Mouse (Mus musculus): ENCODE measurements around the gene Drp2.

The Drp2 gene

GRCm38 (mm10) chrX:134403863-134404583, at the start of gene Drp2:
Gene Drp2 (plus strand): TSS chrX:134404551.
- DNase-seq (ENCODE audit: low spot score), result peak; percentile 11

GRCm38 (mm10) chrX:134359336-134359735, 45.0 kb upstream of the Drp2 start:
- DNase-seq (ENCODE audit: low spot score), result no peak

- DNase-seq (ENCODE audit: low spot score), result no peak
These were observed 42.2 kb upstream of the Drp2 start for GRCm38 (mm10) chrX:134362156-134362555.

GRCm38 (mm10) chrX:134365421-134365820, 38.9 kb upstream of the Drp2 start:
- DNase-seq (ENCODE audit: low spot score), result no peak

- DNase-seq (ENCODE audit: low spot score), result no peak
These were observed 37.8 kb upstream of the Drp2 start for GRCm38 (mm10) chrX:134366547-134366946.

GRCm38 (mm10) chrX:134371279-134371678, 33.1 kb upstream of the Drp2 start:
- DNase-seq (ENCODE audit: low spot score), result no peak

GRCm38 (mm10) chrX:134374190-134374589, 30.2 kb upstream of the Drp2 start:
- no peak for DNase-seq (ENCODE audit: low spot score)

GRCm38 (mm10) chrX:134384896-134385295, 19.5 kb upstream of the Drp2 start:
- no peak for DNase-seq (ENCODE audit: low spot score)

GRCm38 (mm10) chrX:134398972-134399371, 5.4 kb upstream of the Drp2 start:
- no peak for DNase-seq (ENCODE audit: low spot score)

GRCm38 (mm10) chrX:134404584-134404955, 219 bp downstream of the Drp2 start:
- peak; percentile 11 for DNase-seq (ENCODE audit: low spot score)

- DNase-seq (ENCODE audit: low spot score), result no peak
These were observed 5.1 kb downstream of the Drp2 start for GRCm38 (mm10) chrX:134409354-134409900.

- no peak for DNase-seq (ENCODE audit: low spot score)
These were observed 7.7 kb downstream of the Drp2 start for GRCm38 (mm10) chrX:134412096-134412495.

GRCm38 (mm10) chrX:134420097-134420496, 15.7 kb downstream of the Drp2 start:
- no peak for DNase-seq (ENCODE audit: low spot score)

- DNase-seq (ENCODE audit: low spot score), result no peak
These were observed 19.9 kb downstream of the Drp2 start for GRCm38 (mm10) chrX:134424263-134424662.

GRCm38 (mm10) chrX:134425798-134426197, 21.4 kb downstream of the Drp2 start:
- DNase-seq (ENCODE audit: low spot score), result peak; percentile 9

- no peak for DNase-seq (ENCODE audit: low spot score)
These were observed 22.5 kb downstream of the Drp2 start for GRCm38 (mm10) chrX:134426819-134427218.

- no peak for DNase-seq (ENCODE audit: low spot score)
These were observed 23.0 kb downstream of the Drp2 start for GRCm38 (mm10) chrX:134427307-134427706.

GRCm38 (mm10) chrX:134474988-134475710, 70.8 kb downstream of the Drp2 start:
- peak; percentile 2 for DNase-seq (ENCODE audit: low spot score)

- no peak for DNase-seq (ENCODE audit: low spot score)
These were observed 71.9 kb downstream of the Drp2 start, which contains the start of gene Taf7l for GRCm38 (mm10) chrX:134476290-134476689. Gene Taf7l (minus strand): TSS chrX:134476490.

- no peak for DNase-seq (ENCODE audit: low spot score)
These were observed 77.4 kb downstream of the Drp2 start for GRCm38 (mm10) chrX:134481720-134482119.

GRCm38 (mm10) chrX:134500651-134501050, 96.3 kb downstream of the Drp2 start:
- DNase-seq (ENCODE audit: low spot score), result no peak
